Mouse (Mus musculus) hindbrain, embryonic 13.5 days (tissue): ENCODE data around the gene Rpl11. TPM values are rescaled to one million over a fixed set of nuclear protein-coding genes. Genes with fewer than 3 reads are reported as not detected.
"Not testable (repeated sequence)": the region's sequence is repeated elsewhere in the genome, so short reads cannot be mapped to it uniquely, and the experiment has no call there.

Source experiments
- ATAC-seq: fragments of 200-750 bp; cut with Nextera tagmentation; 2 replicates; pipeline ENCODE4 v1.8.0; 2017; ENCODE audit warnings: moderate TSS enrichment; ENCODE audit not compliant: low FRiP score
- H3K27ac ChIP-seq: fragments of 300-500 bp; sonication (generic); 2 replicates; pipeline ENCODE4 v1.5.1; 2015; ENCODE audit warnings: inconsistent platforms, mild to moderate bottlenecking, moderate library complexity
- H3K27me3 ChIP-seq: fragments of 300-500 bp; sonication (generic); 2 replicates; pipeline ENCODE4 v1.6.1; 2015; ENCODE audit warnings: mild to moderate bottlenecking, inconsistent platforms
- H3K36me3 ChIP-seq: fragments of 300-500 bp; sonication (generic); 2 replicates; pipeline ENCODE4 v1.6.1; 2015; ENCODE audit warnings: mild to moderate bottlenecking, inconsistent platforms
- H3K4me1 ChIP-seq: fragments of 300-500 bp; sonication (generic); replicated peaks from 2 replicates; pipeline ENCODE4 v1.6.1; 2015; ENCODE audit warnings: inconsistent platforms
- H3K4me2 ChIP-seq: fragments of 300-500 bp; sonication (generic); 2 replicates; pipeline ENCODE4 v1.6.1; 2015; ENCODE audit warnings: inconsistent platforms, mild to moderate bottlenecking, moderate library complexity
- H3K4me3 ChIP-seq: fragments of 300-500 bp; sonication (generic); 2 replicates; pipeline ENCODE4 v1.5.1; 2015; ENCODE audit warnings: mild to moderate bottlenecking, inconsistent platforms
- H3K9ac ChIP-seq: fragments of 300-500 bp; sonication (generic); 2 replicates; pipeline ENCODE4 v1.6.1; 2015; ENCODE audit warnings: mild to moderate bottlenecking, inconsistent platforms
- H3K9me3 ChIP-seq: fragments of 300-500 bp; sonication (generic); 2 replicates; pipeline ENCODE4 v1.6.1; 2016; ENCODE audit warnings: inconsistent platforms
- WGBS: fragments of 180-500 bp; shearing (Covaris S2); methylation state at CpG from one replicate; pipeline ENCODE4 v1.1.7; 2015; 5-methylcytosine and 5-hydroxymethylcytosine counted together
- polyA plus RNA-seq: library from polyadenylated mRNA; unstranded; fragments of >200 nt; fragmentation: Nextera tagmentation; extraction: Ambion mirVana; gene quantifications from 2 replicates; pipeline ENCODE4 v1.2.1, GENCODE M21; 2015

The Rpl11 gene
- polyA plus RNA-seq, 1 experiment from 2014 or later = 334 TPM

- Histone ChIP-seq H3K36me3 (peaks cover 34% of the 10 kb centered on the region), H3K4me1 (peaks cover 23% of the 10 kb centered on the region), H3K4me2 (no peak overlapping the region), H3K9ac (no peak overlapping the region), H3K9me3 (no peaks in the 10 kb centered on the region), H3K27me3 (no peaks in the 10 kb centered on the region), H3K27ac (no peak overlapping the region), H3K4me3 (no peak overlapping the region)
- WGBS = 89% methylated on average over 5 of the region's 5 CpGs
- ATAC-seq = no peak
These were observed 68.7 kb downstream of the Rpl11 start for GRCm38 (mm10) chr4:135984556-135984955.

GRCm38 (mm10) chr4:135981524-135982063, 71.6 kb downstream of the Rpl11 start:
- Histone ChIP-seq H3K27ac (no peak overlapping the region), H3K27me3 (no peaks in the 10 kb centered on the region), H3K9me3 (no peaks in the 10 kb centered on the region), H3K36me3 (peaks cover 50% of the 10 kb centered on the region), H3K4me2 (no peak overlapping the region), H3K4me3 (no peak overlapping the region), H3K4me1 (peaks cover 15% of the 10 kb centered on the region), H3K9ac (no peak overlapping the region)
- 75% methylated on average over 7 of the region's 7 CpGs for WGBS
- ATAC-seq = no peak

GRCm38 (mm10) chr4:135980223-135980622, 73.0 kb downstream of the Rpl11 start:
- WGBS = 95% methylated on average over 5 of the region's 5 CpGs
- H3K27ac ChIP-seq, H3K27me3 ChIP-seq, H3K4me3 ChIP-seq, H3K4me1 ChIP-seq, ATAC-seq, H3K4me2 ChIP-seq, H3K9ac ChIP-seq, H3K9me3 ChIP-seq: not testable (repeated sequence)
- H3K36me3 ChIP-seq = peaks cover 62% of the 10 kb centered on the region

Other genes starting within 250 kb of the Rpl11 start
- gene Srsf10, start 197.7 kb downstream of the Rpl11 start, polyA plus RNA-seq = 228 and 241 TPM in 2 replicates
- 109 and 112 TPM in 2 replicates for gene Pnrc2, start 179.6 kb downstream of the Rpl11 start, polyA plus RNA-seq
- gene Cnr2, start 158.0 kb downstream of the Rpl11 start, polyA plus RNA-seq = 0.13 and 0.17 TPM in 2 replicates
- 55.8 and 60.9 TPM in 2 replicates for gene Fuca1, start 132.7 kb downstream of the Rpl11 start, polyA plus RNA-seq
- gene Hmgcl, start 107.0 kb downstream of the Rpl11 start, polyA plus RNA-seq = 52.9 and 56.5 TPM in 2 replicates
- gene Gale, start 89.7 kb downstream of the Rpl11 start, polyA plus RNA-seq = 39.5 and 41.2 TPM in 2 replicates
- 209 and 211 TPM in 2 replicates for gene Lypla2, start 80.8 kb downstream of the Rpl11 start, polyA plus RNA-seq
- 54.3 and 58.3 TPM in 2 replicates for gene Pithd1, start 66.2 kb downstream of the Rpl11 start, polyA plus RNA-seq
- gene Eloa, start 31.7 kb downstream of the Rpl11 start, polyA plus RNA-seq = 27.7 and 28.6 TPM in 2 replicates
- 234 and 269 TPM in 2 replicates for gene Id3, start 90.1 kb upstream of the Rpl11 start, polyA plus RNA-seq
- gene E2f2, start 119.0 kb upstream of the Rpl11 start, polyA plus RNA-seq = 2.7 and 3.2 TPM in 2 replicates
- 5.8 and 6.3 TPM in 2 replicates for gene Asap3, start 152.9 kb upstream of the Rpl11 start, polyA plus RNA-seq
- gene Tcea3, start 194.3 kb upstream of the Rpl11 start, polyA plus RNA-seq = 2.2 and 2.4 TPM in 2 replicates
- 41.3 and 44.5 TPM in 2 replicates for gene Zfp46, start 231.3 kb upstream of the Rpl11 start, polyA plus RNA-seq